Mouse (Mus musculus): ENCODE measurements around the gene Cct5.

DNA sequence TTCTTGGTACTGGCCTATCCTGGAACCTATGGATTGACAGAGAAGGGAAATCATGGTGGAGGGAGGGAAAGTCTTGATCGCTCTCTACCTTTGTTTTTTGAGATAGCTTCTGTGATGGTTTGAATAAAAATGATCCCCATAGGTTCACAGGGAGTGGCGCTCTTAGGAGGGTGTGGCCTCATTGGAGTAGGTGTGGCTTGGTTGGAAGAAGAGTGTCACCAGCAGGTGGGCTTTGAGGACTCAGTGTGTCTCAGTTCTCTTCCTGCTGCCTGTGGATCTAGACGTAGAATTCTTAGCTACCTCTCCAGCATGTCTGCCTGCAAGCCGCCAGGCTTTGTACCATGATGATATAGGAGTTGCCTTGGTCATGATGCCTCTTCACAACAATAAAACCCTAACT is 39.6 kb downstream of the Cct5 start:
- TF ChIP-seq CTCF (IDR thresholded peaks at IDR 0.05): no peak
- no peak for TF ChIP-seq POLR2A (IDR thresholded peaks at IDR 0.05; ENCODE audit: insufficient read depth, low read depth, low read length)
- no peak for TF ChIP-seq EP300 (IDR thresholded peaks at IDR 0.05; ENCODE audit: insufficient read depth, low read depth, low read length)

Data from heart, adult 2 months (tissue).